Mouse (Mus musculus): ENCODE measurements around the gene Gpc2. TPM values are rescaled to one million over a fixed set of nuclear protein-coding genes. Genes with fewer than 3 reads are reported as not detected.

Gene Gpc2
- polyA plus RNA-seq, 2 experiments: 1.7 TPM; not detected in 1

DNA sequence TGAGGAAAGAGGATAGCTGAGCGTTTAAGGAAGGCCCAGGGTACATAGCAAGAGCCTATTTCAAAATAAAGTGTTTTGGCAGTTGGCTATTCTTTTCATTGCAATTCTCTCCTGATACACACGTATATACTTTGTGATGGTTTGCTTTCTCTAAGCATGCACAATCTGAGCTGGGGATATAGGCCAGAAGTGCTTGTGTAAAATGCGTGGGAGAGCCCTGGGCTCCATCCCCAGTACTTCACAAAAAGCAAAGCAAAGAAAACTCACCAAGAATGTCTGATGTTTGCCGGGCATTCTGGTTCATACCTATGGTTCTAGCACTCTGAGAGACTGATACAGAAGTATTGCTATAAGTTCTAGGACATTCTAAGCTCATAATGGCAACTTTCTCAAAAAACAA, 10.8 kb downstream of the Gpc2 start:
- Histone ChIP-seq H3K27me3 (ENCODE audit: control insufficient read depth, insufficient read depth, low read length) (peaks cover 17% of the 10 kb centered on the region), H3K4me3 (ENCODE audit: insufficient read depth in 1 of 2, low read depth in 2 of 2, low read length in 2 of 2) (no peak overlapping the region), H3K27ac (no peak overlapping the region), H3K9me3 (ENCODE audit: control insufficient read depth, low read length) (no peaks in the 10 kb centered on the region), H3K9ac (replicated peaks) (no peak overlapping the region), H3K4me2 (ENCODE audit: low read depth) (no peak overlapping the region), H3K36me3 (replicated peaks; ENCODE audit: control insufficient read depth, insufficient read depth, low read depth) (no peaks in the 10 kb centered on the region), H3K4me1 (replicated peaks; ENCODE audit: control insufficient read depth in 2 of 2, insufficient read depth in 2 of 2, low read length in 1 of 2) (peaks cover 0 to 6% of the 10 kb centered on the region in 2 experiments; a peak in 3 of 4 replicates)
- ATAC-seq (ENCODE audit: insufficient read depth): no peak
- no peak for DNase-seq (ENCODE audit: low read depth in 3 of 3, low spot score in 3 of 3)
- no peak for TF ChIP-seq EP300 (IDR thresholded peaks at IDR 0.05; ENCODE audit: low read depth)
- no peak for TF ChIP-seq CTCF (IDR thresholded peaks at IDR 0.05; ENCODE audit: low read depth)
- WGBS (ENCODE audit: insufficient replicate concordance): 51% methylated on average over 4 of the region's 4 CpGs

DNA sequence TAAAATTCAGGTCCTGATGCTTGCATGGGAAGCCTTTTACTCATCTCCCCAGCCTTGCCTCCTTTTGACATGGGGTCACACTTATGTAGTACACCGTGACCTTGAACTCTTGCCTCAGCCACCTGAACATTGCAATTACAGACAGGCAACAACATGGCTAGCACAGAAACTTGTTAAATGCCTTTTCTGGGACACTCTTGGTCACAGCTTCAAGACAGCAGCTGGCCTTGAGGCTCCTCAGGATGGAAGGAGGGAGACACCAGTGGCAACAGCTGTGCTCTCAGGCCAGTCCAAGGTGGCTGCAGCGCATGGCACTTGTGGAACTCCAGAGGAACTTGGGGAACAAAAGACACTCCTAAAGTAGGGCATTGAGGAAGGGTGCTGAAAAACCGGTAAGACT, 12.7 kb downstream of the Gpc2 start:
- Histone ChIP-seq H3K36me3 (replicated peaks; ENCODE audit: control insufficient read depth, insufficient read depth, low read depth) (no peaks in the 10 kb centered on the region; the same call in 1 of the 2 replicates), H3K4me2 (ENCODE audit: low read depth) (no peak overlapping the region), H3K4me1 (replicated peaks; ENCODE audit: control insufficient read depth in 2 of 2, insufficient read depth in 2 of 2, low read length in 1 of 2) (peaks cover 0 to 16% of the 10 kb centered on the region in 2 experiments; a peak in 3 of 4 replicates), H3K9me3 (ENCODE audit: control insufficient read depth, low read length) (no peaks in the 10 kb centered on the region), H3K27me3 (ENCODE audit: control insufficient read depth, insufficient read depth, low read length) (peaks cover 1% of the 10 kb centered on the region; the same call in 1 of the 2 replicates), H3K9ac (replicated peaks) (no peak overlapping the region), H3K4me3 (ENCODE audit: insufficient read depth in 1 of 2, low read depth in 2 of 2, low read length in 2 of 2) (no peak overlapping the region), H3K27ac (no peak overlapping the region)
- DNase-seq (ENCODE audit: low read depth in 3 of 3, low spot score in 3 of 3) (no peak), ATAC-seq (ENCODE audit: insufficient read depth) (no peak)
- 78% methylated on average over 3 of the region's 3 CpGs for WGBS (ENCODE audit: insufficient replicate concordance)
- TF ChIP-seq CTCF (IDR thresholded peaks at IDR 0.05; ENCODE audit: low read depth): no peak
- no peak for TF ChIP-seq EP300 (IDR thresholded peaks at IDR 0.05; ENCODE audit: low read depth)

DNA sequence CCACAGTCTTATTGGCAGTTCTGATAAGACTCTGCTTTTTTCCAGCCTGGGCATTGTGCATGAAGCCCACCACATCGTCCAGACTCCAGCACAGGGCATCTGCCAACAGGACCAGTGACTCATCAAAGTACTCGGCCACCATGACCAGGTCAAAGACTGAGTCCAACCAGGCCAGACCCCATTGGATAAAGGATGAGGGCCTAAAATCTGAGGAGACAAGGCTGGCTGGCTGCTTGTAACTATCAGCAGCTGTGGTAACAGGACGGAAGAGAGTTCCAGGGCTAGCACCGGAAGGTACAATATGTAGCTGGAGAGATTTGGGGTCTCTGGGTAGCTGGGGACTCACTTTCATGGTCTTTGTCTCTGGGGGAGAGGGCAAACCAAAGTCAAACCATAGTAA, 14.1 kb downstream of the Gpc2 start:
- H3K27me3 ChIP-seq (ENCODE audit: control insufficient read depth, insufficient read depth, low read length): no peaks in the 10 kb centered on the region; the same call in 1 of the 2 replicates
- DNase-seq (ENCODE audit: low read depth in 3 of 3, low spot score in 3 of 3): no peak
- TF ChIP-seq EP300 (IDR thresholded peaks at IDR 0.05; ENCODE audit: low read depth) (no peak), CTCF (IDR thresholded peaks at IDR 0.05; ENCODE audit: low read depth) (no peak)
- no peak overlapping the region for H3K4me3 ChIP-seq (ENCODE audit: insufficient read depth in 1 of 2, low read depth in 2 of 2, low read length in 2 of 2)
- no peak overlapping the region for H3K9ac ChIP-seq (replicated peaks)
- no peaks in the 10 kb centered on the region; the same call in 1 of the 2 replicates for H3K36me3 ChIP-seq (replicated peaks; ENCODE audit: control insufficient read depth, insufficient read depth, low read depth)
- 76% methylated on average over 4 of the region's 4 CpGs for WGBS (ENCODE audit: insufficient replicate concordance)
- ATAC-seq (ENCODE audit: insufficient read depth): no peak
- no peaks in the 10 kb centered on the region for H3K9me3 ChIP-seq (ENCODE audit: control insufficient read depth, low read length)
- H3K27ac ChIP-seq: no peak overlapping the region
- H3K4me2 ChIP-seq (ENCODE audit: low read depth): no peak overlapping the region
- H3K4me1 ChIP-seq (replicated peaks; ENCODE audit: control insufficient read depth in 2 of 2, insufficient read depth in 2 of 2, low read length in 1 of 2): peaks cover 2 to 25% of the 10 kb centered on the region in 2 experiments

DNA sequence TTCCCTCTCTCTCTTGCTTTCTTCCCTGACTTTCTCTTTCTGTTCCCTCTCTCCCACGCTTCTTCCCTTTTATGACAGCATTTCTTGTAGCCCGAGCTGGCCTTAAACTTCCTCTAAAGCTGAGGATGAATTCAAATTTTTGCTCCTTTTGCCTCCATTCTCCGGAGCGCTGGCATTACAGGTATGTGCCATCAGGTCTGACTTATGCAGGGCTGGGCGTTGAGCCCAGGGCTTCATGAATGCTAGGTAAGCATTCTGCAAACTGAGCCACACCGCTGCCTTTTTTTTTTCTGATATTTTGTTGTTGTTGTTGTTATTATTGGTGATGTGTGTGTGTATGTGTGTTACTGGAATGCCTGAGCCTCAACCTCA, 15.6 kb downstream of the Gpc2 start:
- WGBS (ENCODE audit: insufficient replicate concordance): 8% methylated on average over 6 of the region's 6 CpGs
- H3K9me3 ChIP-seq (ENCODE audit: control insufficient read depth, low read length): no peaks in the 10 kb centered on the region
- peak overlapping the region; percentile 93 for H3K9ac ChIP-seq (replicated peaks)
- peak overlapping the region; percentile 84 to 86 for H3K4me3 ChIP-seq (ENCODE audit: insufficient read depth in 1 of 2, low read depth in 2 of 2, low read length in 2 of 2)
- no peak for TF ChIP-seq EP300 (IDR thresholded peaks at IDR 0.05; ENCODE audit: low read depth)
- H3K36me3 ChIP-seq (replicated peaks; ENCODE audit: control insufficient read depth, insufficient read depth, low read depth): peaks cover 3% of the 10 kb centered on the region
- peak overlapping the region; percentile 89 for H3K4me2 ChIP-seq (ENCODE audit: low read depth)
- DNase-seq (ENCODE audit: low read depth in 3 of 3, low spot score in 3 of 3): no peak
- ATAC-seq (ENCODE audit: insufficient read depth): no peak
- H3K27me3 ChIP-seq (ENCODE audit: control insufficient read depth, insufficient read depth, low read length): no peaks in the 10 kb centered on the region
- H3K27ac ChIP-seq: no peak overlapping the region
- H3K4me1 ChIP-seq (replicated peaks; ENCODE audit: control insufficient read depth in 2 of 2, insufficient read depth in 2 of 2, low read length in 1 of 2): peaks cover 7 to 36% of the 10 kb centered on the region in 2 experiments

DNA sequence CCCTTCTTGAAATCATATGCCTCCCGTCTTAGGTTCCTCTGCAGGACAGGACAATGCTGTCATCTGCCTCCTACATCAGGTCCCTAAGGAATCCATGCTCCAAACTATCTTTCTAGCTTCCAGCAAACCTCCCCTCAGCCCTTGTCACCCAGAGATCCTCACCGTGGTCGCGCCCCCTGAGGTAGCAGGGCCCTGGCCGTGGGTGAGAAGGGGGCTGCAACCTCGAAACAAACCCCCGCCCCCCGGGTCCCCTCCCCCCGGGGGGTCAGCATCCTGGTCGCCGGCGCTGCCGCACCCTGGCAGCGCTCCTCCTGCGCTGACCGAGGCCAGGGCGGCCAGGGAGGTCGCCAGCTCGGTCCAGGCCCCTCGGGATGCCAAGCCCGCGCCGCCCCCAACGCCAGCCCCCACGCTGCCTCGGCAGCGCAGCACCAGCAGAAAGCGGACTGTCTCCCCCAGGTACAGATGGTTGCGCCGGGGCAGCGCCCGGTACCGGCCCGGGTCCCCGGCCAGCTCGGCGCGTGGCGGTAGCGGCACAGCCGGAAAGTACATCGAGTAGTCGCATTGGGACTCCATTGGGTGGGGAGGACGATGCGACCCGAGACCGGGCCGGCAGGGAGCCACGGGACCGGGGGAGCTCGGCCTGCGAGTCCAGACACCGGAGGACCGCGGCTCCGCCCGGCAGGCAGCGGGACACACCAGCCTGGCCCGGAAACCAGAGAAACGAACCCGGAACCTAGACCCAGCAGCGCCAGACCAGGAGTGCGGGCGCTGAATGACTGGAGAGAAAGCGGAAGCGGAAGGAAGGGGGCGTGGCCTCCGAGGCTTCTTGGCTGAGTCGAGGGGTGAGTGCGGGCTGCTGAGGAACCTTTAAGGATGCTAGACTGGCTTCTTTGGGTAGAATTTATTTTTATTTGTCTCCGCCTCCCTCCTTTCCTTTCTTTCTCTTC, 16.3 kb downstream of the Gpc2 start, which contains the start of gene BC037034:
TSS of gene BC037034 (minus strand) at position 774 of the 947 bp plus-strand sequence.
- DNase-seq (ENCODE audit: low read depth in 3 of 3, low spot score in 3 of 3) (peak; percentile 80 to 83 (median 80)), ATAC-seq (ENCODE audit: insufficient read depth) (peak; percentile 82)
- Histone ChIP-seq H3K9me3 (ENCODE audit: control insufficient read depth, low read length) (no peaks in the 10 kb centered on the region), H3K27ac (peak within 1 kb of the TSS; percentile 30), H3K36me3 (replicated peaks; ENCODE audit: control insufficient read depth, insufficient read depth, low read depth) (peaks cover 6% of the 10 kb centered on the region), H3K9ac (replicated peaks) (peak within 1 kb of the TSS; percentile 93), H3K4me1 (replicated peaks; ENCODE audit: control insufficient read depth in 2 of 2, insufficient read depth in 2 of 2, low read length in 1 of 2) (peaks cover 8 to 38% of the 10 kb centered on the region in 2 experiments), H3K27me3 (ENCODE audit: control insufficient read depth, insufficient read depth, low read length) (no peaks in the 10 kb centered on the region), H3K4me2 (ENCODE audit: low read depth) (peak within 1 kb of the TSS; percentile 89), H3K4me3 (ENCODE audit: insufficient read depth in 1 of 2, low read depth in 2 of 2, low read length in 2 of 2) (peak within 1 kb of the TSS; percentile 84 to 86)
- WGBS (ENCODE audit: insufficient replicate concordance): 2% methylated on average over 71 of the region's 71 CpGs
- TF ChIP-seq EP300 (IDR thresholded peaks at IDR 0.05; ENCODE audit: low read depth) (0 out of 2 replicates have a peak, but pooled peaks have one; percentile 14), CTCF (IDR thresholded peaks at IDR 0.05; ENCODE audit: low read depth) (0 out of 2 replicates have a peak, but pooled peaks have one; percentile 8)

All from liver, embryonic 14.5 days (tissue).